In the genomic region with DNA sequence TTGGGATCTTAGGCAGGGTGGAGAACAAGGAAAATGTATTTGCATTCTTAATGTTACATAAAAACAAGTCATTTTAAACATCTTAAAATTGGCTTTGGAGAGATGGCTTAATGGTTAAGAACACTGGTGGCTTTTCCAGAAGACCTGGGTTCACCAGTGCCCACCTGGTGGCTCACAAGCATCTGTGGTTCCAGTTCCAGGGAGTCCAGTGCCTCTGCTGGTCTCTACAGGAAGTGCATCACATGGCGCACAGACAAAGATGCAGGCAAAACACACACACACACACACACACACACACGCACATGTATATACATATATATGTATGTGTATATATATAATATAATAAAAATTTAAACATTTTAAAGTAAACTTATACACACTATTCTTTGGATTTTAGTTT, we compare ENCODE assay signal across 12 mouse cellular contexts. TPM values are rescaled to one million over a fixed set of nuclear protein-coding genes. Genes with fewer than 3 reads are reported as not detected.
A peak's percentile ranks its signal among the peaks of the same experiment; 100 is the strongest.
DNase-seq lines count a peak whose midpoint lies in the region; ATAC-seq and TF ChIP-seq lines count a peak whose summit lies in the region.
"Had no signal": no experiment of that assay in that cellular context is flagged by ENCODE, and none has a peak within 500 bp of the region (broad histone marks: within the 10 kb centered on the region; RNA-seq: fewer than 3 reads in every experiment).

No protein-coding gene starts in this region.

- H3K9ac ChIP-seq in liver, adult 2 months (ENCODE audit: low read depth, low read length): no peak overlapping the region
- H3K9ac ChIP-seq in liver, embryonic 12.5 days: no peak overlapping the region
- H3K9ac ChIP-seq in forebrain, embryonic 13.5 days: no peak overlapping the region
- H3K9ac ChIP-seq: hindbrain, embryonic 15.5 days had no signal

- no peak overlapping the region for H3K4me2 ChIP-seq in liver, embryonic 12.5 days
- H3K4me2 ChIP-seq in forebrain, embryonic 13.5 days: no peak overlapping the region
- H3K4me2 ChIP-seq: hindbrain, embryonic 15.5 days had no signal

- no peak for ATAC-seq in liver, embryonic 12.5 days
- ATAC-seq in forebrain, embryonic 13.5 days: no peak

- 0 out of 2 replicates have a peak, but pooled peaks cover 1% of the 10 kb centered on the region for H3K4me1 ChIP-seq in liver, adult 2 months (ENCODE audit: control insufficient read depth, insufficient read depth, low read length)
- peaks cover 8% of the 10 kb centered on the region for H3K4me1 ChIP-seq in liver, embryonic 12.5 days
- H3K4me1 ChIP-seq in E14TG2a.4 (replicated peaks; ENCODE audit: low read depth, low read length): peaks cover 10% of the 10 kb centered on the region
- H3K4me1 ChIP-seq in forebrain, embryonic 13.5 days: peaks cover 8% of the 10 kb centered on the region

- TF ChIP-seq POLR2A in liver, adult 2 months (IDR thresholded peaks at IDR 0.05; ENCODE audit: extremely low read depth, insufficient read depth, low read length): no peak
- TF ChIP-seq POLR2A in brain, embryonic 14.5 days (IDR thresholded peaks at IDR 0.05; ENCODE audit: borderline replicate concordance, extremely low read depth, insufficient read depth, insufficient read length, poor library complexity, severe bottlenecking): no peak

- H3K36me3 ChIP-seq in liver, adult 2 months (ENCODE audit: control insufficient read depth, insufficient read depth, low read length): peaks cover 33% of the 10 kb centered on the region
- peaks cover 61% of the 10 kb centered on the region for H3K36me3 ChIP-seq in liver, embryonic 12.5 days
- H3K36me3 ChIP-seq in E14TG2a.4 (ENCODE audit: insufficient read depth, low read length): peaks cover 28% of the 10 kb centered on the region
- peaks cover 46% of the 10 kb centered on the region for H3K36me3 ChIP-seq in forebrain, embryonic 13.5 days (ENCODE audit: poor library complexity, severe bottlenecking)

- no peak overlapping the region for H3K4me3 ChIP-seq in liver, adult 2 months (ENCODE audit: insufficient read depth, low read depth, low read length)
- no peak overlapping the region for H3K4me3 ChIP-seq in liver, embryonic 12.5 days
- H3K4me3 ChIP-seq in E14TG2a.4 (replicated peaks; ENCODE audit: low read length): no peak overlapping the region
- no peak overlapping the region for H3K4me3 ChIP-seq in forebrain, embryonic 13.5 days
- H3K4me3 ChIP-seq: hindbrain, embryonic 15.5 days; megakaryocyte, embryonic 14.5 days had no signal

- peak; percentile 61 for TF ChIP-seq CTCF in liver, adult 2 months (IDR thresholded peaks at IDR 0.05; ENCODE audit: low read depth, low read length)
- TF ChIP-seq CTCF in E14TG2a.4 (conservative IDR thresholded peaks at IDR 0.05; ENCODE audit: low read length): peak; percentile 49
- peak; percentile 35; the same call in 1 of the 2 replicates for TF ChIP-seq CTCF in brain, embryonic 14.5 days (IDR thresholded peaks at IDR 0.05; ENCODE audit: borderline replicate concordance, extremely low read depth, insufficient read depth, insufficient read length)

- no peaks in the 10 kb centered on the region for H3K79me2 ChIP-seq in liver, adult 2 months (ENCODE audit: control insufficient read depth, insufficient read depth, low read length)

- 93% methylated on average over 2 of the region's 2 CpGs for WGBS in liver, adult 2 months
- WGBS in liver, embryonic 12.5 days (ENCODE audit: insufficient replicate concordance): 78% methylated on average over 2 of the region's 2 CpGs
- WGBS in forebrain, embryonic 13.5 days: 98% methylated on average over 2 of the region's 2 CpGs

- no peaks in the 10 kb centered on the region for H3K27me3 ChIP-seq in liver, adult 2 months (ENCODE audit: control insufficient read depth, insufficient read depth, low read length)
- H3K27me3 ChIP-seq in liver, embryonic 12.5 days (replicated peaks): no peaks in the 10 kb centered on the region
- H3K27me3 ChIP-seq in E14TG2a.4 (ENCODE audit: insufficient read depth, low read length): no peaks in the 10 kb centered on the region
- H3K27me3 ChIP-seq in forebrain, embryonic 13.5 days: no peaks in the 10 kb centered on the region
- H3K27me3 ChIP-seq: hindbrain, embryonic 15.5 days; megakaryocyte, embryonic 14.5 days had no signal

- H3K27ac ChIP-seq in liver, adult 2 months (replicated peaks; ENCODE audit: insufficient read depth, low read depth, low read length): no peak overlapping the region
- no peak overlapping the region for H3K27ac ChIP-seq in liver, embryonic 12.5 days
- no peak overlapping the region for H3K27ac ChIP-seq in forebrain, embryonic 13.5 days
- H3K27ac ChIP-seq: hindbrain, embryonic 15.5 days had no signal

- no peak for DNase-seq in liver, adult 2 months (ENCODE audit: extremely low read depth, low read depth, low spot score)
- DNase-seq in brain, embryonic 14.5 days (ENCODE audit: low read depth): no peak
- peak; percentile 38 for DNase-seq in retina, postnatal 1 day
- DNase-seq in right cerebral cortex, postnatal 14 days: no peak
- no peak for DNase-seq in left cerebral cortex, adult 11 months (ENCODE audit: low spot score)
- DNase-seq: layer of hippocampus, postnatal 36 days had no signal

- H3K9me3 ChIP-seq in liver, embryonic 12.5 days (replicated peaks): no peaks in the 10 kb centered on the region
- no peaks in the 10 kb centered on the region for H3K9me3 ChIP-seq in E14TG2a.4 (ENCODE audit: low read length)
- H3K9me3 ChIP-seq in forebrain, embryonic 13.5 days (replicated peaks): no peaks in the 10 kb centered on the region
- H3K9me3 ChIP-seq: hindbrain, embryonic 15.5 days; megakaryocyte, embryonic 14.5 days had no signal

RNA-seq across cellular contexts. Expression of a gene that starts 5.0 kb away (rescaled TPM):
- 0.40 and 0.65 TPM in 2 replicates for total RNA-seq in liver, adult 2 months (2014; rRNA removed)
- polyA plus RNA-seq in liver, adult 2 months (2012; rRNA removed): 0.32 and 0.73 TPM in 2 replicates
- 0.16 TPM in 1 of 2 replicates, not detected in the other for polyA plus RNA-seq in liver, embryonic 12.5 days (2016; fragmentation: Nextera tagmentation; extraction: Ambion mirVana)
- 0.16 and 0.29 TPM in 2 replicates for polyA plus RNA-seq in brain, embryonic 14.5 days (2012; rRNA removed)
- 0.30 and 0.34 TPM in 2 replicates for polyA plus RNA-seq in forebrain, embryonic 13.5 days (2015; fragmentation: Nextera tagmentation; extraction: Ambion mirVana)

RNA-seq across cellular contexts. Expression of a gene that starts 11.4 kb away (rescaled TPM):
- 0.65 and 2.0 TPM in 2 replicates for total RNA-seq in liver, adult 2 months (2014; rRNA removed)
- 0.49 and 2.4 TPM in 2 replicates for polyA plus RNA-seq in liver, adult 2 months (2012; rRNA removed)
- 8.8 and 9.6 TPM in 2 replicates for polyA plus RNA-seq in liver, embryonic 12.5 days (2016; fragmentation: Nextera tagmentation; extraction: Ambion mirVana)
- polyA plus RNA-seq in brain, embryonic 14.5 days (2012; rRNA removed): 18.3 and 19.8 TPM in 2 replicates
- 19.8 and 20.7 TPM in 2 replicates for polyA plus RNA-seq in forebrain, embryonic 13.5 days (2015; fragmentation: Nextera tagmentation; extraction: Ambion mirVana)

RNA-seq across cellular contexts. Expression of a gene that starts 18.8 kb away (rescaled TPM):
- 53.8 and 68.0 TPM in 2 replicates for total RNA-seq in liver, adult 2 months (2014; rRNA removed)
- 16.9 and 18.6 TPM in 2 replicates for polyA plus RNA-seq in liver, adult 2 months (2012; rRNA removed)
- polyA plus RNA-seq in liver, embryonic 12.5 days (2016; fragmentation: Nextera tagmentation; extraction: Ambion mirVana): 38.3 and 45.4 TPM in 2 replicates
- 36.9 and 38.3 TPM in 2 replicates for polyA plus RNA-seq in brain, embryonic 14.5 days (2012; rRNA removed)
- polyA plus RNA-seq in forebrain, embryonic 13.5 days (2015; fragmentation: Nextera tagmentation; extraction: Ambion mirVana): 66.3 and 68.9 TPM in 2 replicates

RNA-seq across cellular contexts. Expression of a gene that starts 19.1 kb away (rescaled TPM):
- total RNA-seq in liver, adult 2 months (2014; rRNA removed): 0.60 and 0.65 TPM in 2 replicates
- polyA plus RNA-seq in liver, adult 2 months (2012; rRNA removed): 0.13 and 0.15 TPM in 2 replicates
- polyA plus RNA-seq in liver, embryonic 12.5 days (2016; fragmentation: Nextera tagmentation; extraction: Ambion mirVana): 1.1 and 1.2 TPM in 2 replicates
- 3.9 and 4.3 TPM in 2 replicates for polyA plus RNA-seq in brain, embryonic 14.5 days (2012; rRNA removed)
- 2.9 and 3.9 TPM in 2 replicates for polyA plus RNA-seq in forebrain, embryonic 13.5 days (2015; fragmentation: Nextera tagmentation; extraction: Ambion mirVana)

RNA-seq across cellular contexts. Expression of a gene that starts 59.7 kb away (rescaled TPM):
- not detected in 2 replicates for total RNA-seq in liver, adult 2 months (2014; rRNA removed)
- not detected in 2 replicates for polyA plus RNA-seq in liver, adult 2 months (2012; rRNA removed)
- not detected in 2 replicates for polyA plus RNA-seq in liver, embryonic 12.5 days (2016; fragmentation: Nextera tagmentation; extraction: Ambion mirVana)
- polyA plus RNA-seq in brain, embryonic 14.5 days (2012; rRNA removed): 0.09 and 0.11 TPM in 2 replicates
- polyA plus RNA-seq in forebrain, embryonic 13.5 days (2015; fragmentation: Nextera tagmentation; extraction: Ambion mirVana): 0.09 and 0.13 TPM in 2 replicates
- total RNA-seq: gastrocnemius, adult 8-10 months had no signal
